Mouse (Mus musculus): ENCODE measurements at regions not wholly inside any gene's neighbourhood (a gene's known extent, or its start where the extent isn't known, plus 50 kb on each side); places are given as distances from the start of the nearest gene placed in this dataset.

DNA sequence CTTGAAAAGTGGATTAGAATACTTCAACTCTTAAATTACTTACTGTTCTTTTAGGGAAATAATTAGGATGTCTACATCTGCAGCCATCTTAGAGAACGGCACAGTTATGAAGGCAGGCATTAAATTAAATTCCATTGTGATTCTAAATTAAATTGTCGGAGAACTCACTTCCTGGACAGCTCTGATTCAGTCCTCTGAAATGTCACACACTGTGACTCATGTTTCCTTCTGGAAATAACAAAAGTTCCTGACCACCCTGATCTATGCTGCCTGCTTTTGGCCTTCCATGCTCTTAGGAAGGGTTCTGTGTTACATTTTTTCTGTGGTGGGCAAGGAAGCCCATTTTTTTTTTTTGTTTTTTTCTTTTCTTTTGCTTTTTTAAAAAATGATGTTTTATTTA is 401.1 kb downstream of the Tex13c3 start:
- DNase-seq (ENCODE audit: extremely low read depth, low read depth): no peak

Data from MEL-GATA-1-ER (cell line).